Mouse (Mus musculus): ENCODE results near the gene Abca7. TPM values are rescaled to one million over a fixed set of nuclear protein-coding genes. Genes with fewer than 3 reads are reported as not detected.

Gene Abca7
- total RNA-seq (2021): 18.7 and 20.7 TPM in 2 replicates
- long read RNA-seq, experiment 1, full-length matches to known transcripts: 1 of 22 reads
- long read RNA-seq, experiment 1, partial matches to known transcripts: 9 of 22 reads
- long read RNA-seq, experiment 1, other reads (novel, unspliced or antisense): 12 of 22 reads
- long read RNA-seq, experiment 2, full-length matches to known transcripts: 2 of 21 reads
- long read RNA-seq, experiment 2, partial matches to known transcripts: 7 of 21 reads
- long read RNA-seq, experiment 2, other reads (novel, unspliced or antisense): 12 of 21 reads

DNA sequence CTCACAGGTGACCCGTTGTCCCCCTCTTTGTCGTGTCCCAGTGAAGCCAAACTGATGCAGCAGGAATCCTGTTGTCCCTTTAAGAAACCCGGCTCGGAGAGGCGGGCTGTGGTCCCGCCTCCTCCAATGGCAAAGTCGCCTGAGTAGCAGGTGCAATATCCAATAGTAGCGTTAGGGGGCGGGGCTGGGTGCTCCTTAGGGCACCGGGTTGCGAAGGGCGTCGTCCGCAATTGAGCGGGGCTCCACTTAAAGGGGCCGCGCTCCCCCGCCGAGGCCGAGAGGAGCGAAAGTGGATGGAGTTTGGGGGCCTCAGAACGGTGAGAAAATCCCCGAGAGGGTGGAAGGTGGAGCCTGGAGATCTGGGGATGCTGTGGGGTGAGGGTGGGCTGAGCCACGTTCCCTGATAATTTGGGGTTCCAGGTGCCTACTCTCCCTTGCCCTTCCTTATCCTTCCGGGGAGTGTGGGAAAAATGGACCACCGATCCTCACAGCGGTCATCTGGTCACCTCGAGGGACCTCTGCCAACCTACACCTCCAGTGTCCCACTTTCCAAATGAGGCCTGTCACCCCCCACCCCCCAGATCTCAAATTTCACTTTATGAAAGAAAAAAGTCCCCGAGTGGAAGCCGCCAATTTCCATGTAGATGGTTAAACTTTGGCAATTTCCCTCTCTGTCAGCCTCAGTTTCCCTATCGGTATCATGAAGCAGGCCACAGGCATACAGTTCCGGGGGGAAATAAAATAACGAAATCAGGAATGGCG is at the start of gene Abca7:
Gene Abca7, plus strand, starts transcription at position 223 of the 762 bp plus-strand sequence.
- peak; percentile 99 for DNase-seq

DNA sequence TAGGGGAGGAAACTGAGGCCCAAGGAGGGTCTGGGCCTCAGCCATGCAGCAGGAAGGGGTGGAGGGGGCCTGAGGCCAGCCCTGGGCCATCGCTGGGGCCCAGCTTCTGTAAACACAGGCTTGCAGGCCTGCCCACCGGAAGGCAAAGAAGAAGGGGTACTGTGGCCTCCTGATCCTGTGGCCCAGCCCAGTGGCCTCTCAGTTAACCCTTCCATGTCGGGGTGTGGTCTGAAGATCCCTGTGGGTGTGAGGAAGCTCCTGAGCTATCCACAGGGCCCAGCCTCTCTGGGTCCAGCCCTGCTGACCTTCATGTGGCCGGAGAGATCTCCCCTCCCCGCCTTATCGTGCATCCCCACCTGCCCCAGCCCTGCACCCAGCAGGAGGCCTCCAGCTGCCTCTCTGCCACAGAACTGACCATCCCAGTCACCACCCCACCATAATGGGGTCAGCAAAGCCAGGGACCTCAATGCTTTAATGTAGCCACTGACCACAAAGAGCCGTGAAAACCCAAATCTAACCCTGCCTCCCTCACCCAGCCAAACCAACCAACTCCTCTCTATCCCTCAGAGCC is 49.5 kb upstream of the Abca7 start:
- no peak for DNase-seq

- DNase-seq: no peak
Measured at GRCm38 (mm10) chr10:79947502-79947901, 48.8 kb upstream of the Abca7 start.

- DNase-seq: no peak
Measured at GRCm38 (mm10) chr10:79949873-79950272, 46.4 kb upstream of the Abca7 start.

GRCm38 (mm10) chr10:79950661-79951060 is 45.6 kb upstream of the Abca7 start:
- no peak for DNase-seq

- DNase-seq: peak; percentile 56
Measured at GRCm38 (mm10) chr10:79953946-79954345, 42.3 kb upstream of the Abca7 start.

GRCm38 (mm10) chr10:79955691-79956090 is 40.6 kb upstream of the Abca7 start:
- no peak for DNase-seq

DNA sequence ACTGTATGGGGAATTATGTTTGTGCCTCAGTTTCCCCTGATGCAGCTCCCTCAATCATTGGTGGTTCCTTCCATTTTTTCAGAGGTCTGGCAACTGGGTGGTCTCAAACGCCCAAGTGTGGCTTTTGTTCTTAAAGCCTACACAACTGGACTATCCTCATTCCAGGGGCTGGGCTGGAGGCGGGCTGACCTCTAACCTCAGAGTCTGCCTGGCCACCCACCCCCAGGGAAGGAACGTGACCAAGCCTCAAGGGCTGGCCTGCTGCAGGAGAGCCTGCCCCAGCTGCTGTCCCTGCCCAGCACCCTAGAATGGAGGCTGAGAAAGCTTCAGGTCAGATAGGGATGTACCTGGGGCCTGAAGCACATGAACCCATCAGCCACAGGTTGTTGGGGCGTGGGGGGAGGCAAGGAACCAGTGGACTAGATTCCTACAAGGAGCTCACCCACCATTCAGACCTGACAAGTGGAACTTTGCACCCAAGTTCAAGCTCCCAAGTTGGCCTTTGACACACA is 39.6 kb upstream of the Abca7 start:
- no peak for DNase-seq

- DNase-seq: peak; percentile 91
Measured at GRCm38 (mm10) chr10:79958140-79958816, 38.0 kb upstream of the Abca7 start.

- peak; percentile 52 for DNase-seq
Measured at GRCm38 (mm10) chr10:79959412-79959811, 36.9 kb upstream of the Abca7 start.

DNA sequence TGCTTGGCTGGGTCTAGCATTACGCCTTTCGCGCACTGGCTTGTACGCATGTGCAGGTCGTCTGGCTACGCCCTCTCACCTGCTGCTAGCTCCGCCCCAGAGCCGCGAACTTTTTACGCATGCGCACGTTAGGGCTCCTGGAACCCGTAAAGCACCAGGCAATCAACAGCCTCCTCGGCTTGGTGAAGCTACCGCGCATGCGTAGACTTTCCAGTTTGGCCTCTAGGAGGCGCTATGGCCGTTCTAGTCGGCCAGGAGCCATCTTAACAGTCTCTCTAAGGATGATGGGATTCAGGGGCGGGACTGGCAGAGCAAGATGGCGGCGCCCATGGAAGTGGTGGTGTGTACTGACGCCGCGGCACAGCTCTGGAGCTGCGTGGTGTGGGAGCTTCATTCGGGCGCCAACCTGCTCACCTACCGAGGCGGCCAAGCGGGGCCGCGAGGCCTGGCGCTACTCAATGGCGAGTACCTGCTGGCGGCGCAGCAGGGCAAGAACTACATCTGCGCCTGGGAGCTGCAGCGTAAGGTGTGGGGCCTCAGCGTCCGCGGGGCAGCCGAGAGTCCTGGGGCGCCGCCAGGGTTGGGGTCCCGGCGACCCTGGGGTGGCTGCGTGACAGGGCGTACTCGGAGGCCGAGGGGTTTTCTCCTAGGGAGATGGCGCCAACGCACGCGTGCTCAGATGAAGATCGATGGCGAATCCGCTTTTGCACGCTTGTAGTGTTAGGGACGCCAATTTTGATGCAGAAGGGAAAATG is 36.3 kb upstream of the Abca7 start, which contains the start of gene Wdr18:
Gene Wdr18, plus strand, starts transcription at position 306 of the 755 bp plus-strand sequence.
- DNase-seq: peak; percentile 100

DNA sequence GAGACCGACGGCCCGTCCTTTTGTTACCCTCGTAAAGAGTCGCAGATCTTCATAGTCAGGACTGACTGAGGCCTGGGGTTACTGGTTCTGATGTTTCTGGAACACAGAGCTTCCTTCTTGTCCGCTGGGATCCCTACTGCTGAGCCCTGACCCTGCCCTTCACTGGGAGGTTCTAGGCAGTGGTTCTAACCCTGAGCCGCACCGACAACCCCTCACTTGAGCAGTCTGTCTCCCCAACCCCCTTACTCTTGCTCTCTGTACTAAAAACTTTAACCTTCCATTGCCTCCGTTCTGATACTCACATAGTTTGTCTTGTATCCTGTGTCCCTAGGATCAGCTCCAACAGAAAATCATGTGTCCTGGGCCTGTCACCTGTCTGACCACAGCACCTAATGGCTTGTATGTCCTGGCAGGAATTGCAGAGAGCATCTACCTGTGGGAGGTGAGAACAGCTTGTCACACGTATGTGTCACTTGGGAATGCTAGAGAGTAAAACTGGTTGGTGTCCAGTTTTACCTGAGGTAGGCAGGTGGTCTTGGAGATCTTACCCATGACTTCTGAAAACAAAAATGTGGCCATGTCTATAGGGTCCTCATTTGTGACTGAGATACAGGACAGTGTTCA is 35.5 kb upstream of the Abca7 start:
- DNase-seq: no peak

- no peak for DNase-seq
Measured at GRCm38 (mm10) chr10:79964727-79965126, 31.6 kb upstream of the Abca7 start.

DNA sequence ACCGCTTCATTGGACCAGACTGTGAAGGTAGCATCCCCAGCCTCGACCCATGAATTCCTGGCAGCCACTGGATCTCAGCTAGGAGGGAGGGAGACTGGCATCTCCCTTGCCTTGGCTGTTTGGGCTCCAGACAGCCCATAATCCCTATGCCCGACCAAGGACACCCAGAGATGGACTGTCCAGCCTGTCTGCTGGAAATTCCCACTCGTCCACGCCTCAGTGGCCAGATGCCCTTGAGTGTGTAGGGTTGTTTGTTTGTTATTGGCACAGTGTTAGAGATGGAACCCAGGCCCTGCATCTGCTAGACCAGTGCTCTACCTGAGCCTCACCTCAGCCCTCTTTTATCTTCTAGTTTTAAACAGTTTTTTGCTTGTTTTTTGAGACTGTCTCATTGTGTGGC is 31.0 kb upstream of the Abca7 start:
- DNase-seq: no peak

DNA sequence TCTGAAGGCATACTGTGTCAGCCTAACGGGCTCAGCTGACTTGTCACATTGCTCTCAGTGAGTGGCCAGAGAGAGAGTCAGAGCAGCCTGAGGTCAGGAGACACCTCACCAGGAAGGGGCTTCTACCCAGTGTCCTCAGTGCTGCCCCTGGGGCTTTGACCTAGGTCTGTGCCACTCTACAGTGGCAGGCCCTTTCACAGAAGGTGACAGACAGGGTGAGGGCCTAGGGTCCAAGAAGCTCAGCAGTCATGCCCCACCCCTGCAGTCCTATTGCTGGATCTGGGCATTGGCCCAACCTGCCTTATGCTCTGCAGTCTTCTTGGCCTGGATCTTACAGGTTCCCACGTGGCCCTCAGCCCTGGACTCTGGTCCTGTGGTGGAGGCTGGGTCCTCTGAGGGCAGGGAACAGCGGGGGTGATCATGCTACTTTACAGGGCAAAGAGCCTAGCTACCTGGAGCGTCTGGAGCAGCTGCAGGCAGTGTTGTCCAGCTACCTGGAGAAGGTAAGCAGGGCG is 29.4 kb upstream of the Abca7 start:
- peak; percentile 45 for DNase-seq

GRCm38 (mm10) chr10:79968181-79968580 is 28.1 kb upstream of the Abca7 start:
- no peak for DNase-seq

- no peak for DNase-seq
Measured at GRCm38 (mm10) chr10:79969124-79969568, 27.1 kb upstream of the Abca7 start.

DNA sequence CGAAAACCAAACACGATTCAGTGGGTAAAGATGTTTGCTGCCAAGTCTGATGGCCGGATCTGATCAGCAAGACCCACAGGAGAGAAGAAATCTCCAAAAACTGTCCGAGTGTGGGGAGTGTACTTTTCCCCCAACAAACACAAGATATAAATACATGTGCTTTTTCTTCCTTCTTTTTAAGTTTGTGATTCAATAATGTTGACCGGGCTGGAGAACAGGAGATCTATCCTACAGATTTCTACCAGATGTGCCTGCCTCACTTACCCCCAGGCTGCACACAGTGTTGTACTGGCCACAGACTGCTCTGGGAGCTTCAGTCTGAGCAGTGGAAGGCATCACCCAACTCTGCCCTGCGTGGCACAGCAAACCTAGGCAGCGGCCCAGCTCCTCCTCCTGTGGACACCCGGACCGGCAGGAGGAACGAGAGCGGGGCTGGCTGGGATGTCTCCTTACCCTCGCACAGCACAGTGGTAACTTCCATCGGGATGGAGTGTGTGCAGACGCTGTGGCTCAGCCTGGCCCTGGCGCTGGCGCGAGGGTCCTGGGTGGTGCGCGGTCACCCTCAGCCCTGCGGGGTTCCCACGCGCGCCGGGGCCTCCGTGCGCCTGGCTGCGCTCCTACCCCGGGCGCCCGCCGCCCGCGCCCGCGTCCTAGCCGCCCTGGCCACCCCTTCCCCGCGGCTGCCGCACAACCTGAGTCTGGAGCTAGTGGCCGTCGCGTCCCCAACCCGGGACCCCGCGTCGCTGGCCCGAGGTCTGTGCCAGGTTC is 25.7 kb upstream of the Abca7 start, which contains the start of gene Grin3b:
Gene Grin3b, plus strand, starts transcription at position 301 of the 768 bp plus-strand sequence.
- peak; percentile 37 for DNase-seq

DNA sequence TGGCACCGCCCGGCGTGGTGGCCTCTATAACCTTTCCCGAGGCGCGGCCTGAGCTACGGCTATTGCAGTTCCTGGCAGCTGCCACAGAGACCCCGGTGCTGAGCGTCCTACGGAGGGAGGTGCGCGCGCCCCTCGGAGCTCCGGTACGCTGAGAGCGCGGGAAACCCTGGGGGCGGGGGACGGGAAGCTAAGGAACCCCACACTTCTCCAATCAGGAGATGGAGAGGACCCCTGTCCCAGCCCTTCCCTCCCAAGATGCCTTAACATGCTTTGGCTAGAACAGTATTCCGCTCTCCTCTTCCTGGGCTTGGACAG is 25.2 kb upstream of the Abca7 start:
- DNase-seq: no peak

- peak; percentile 59 for DNase-seq
Measured at GRCm38 (mm10) chr10:79972831-79973230, 23.5 kb upstream of the Abca7 start.

Data from adrenal gland, postnatal 14 days (tissue).